Mouse (Mus musculus): ENCODE data around the gene Hhat.

DNA sequence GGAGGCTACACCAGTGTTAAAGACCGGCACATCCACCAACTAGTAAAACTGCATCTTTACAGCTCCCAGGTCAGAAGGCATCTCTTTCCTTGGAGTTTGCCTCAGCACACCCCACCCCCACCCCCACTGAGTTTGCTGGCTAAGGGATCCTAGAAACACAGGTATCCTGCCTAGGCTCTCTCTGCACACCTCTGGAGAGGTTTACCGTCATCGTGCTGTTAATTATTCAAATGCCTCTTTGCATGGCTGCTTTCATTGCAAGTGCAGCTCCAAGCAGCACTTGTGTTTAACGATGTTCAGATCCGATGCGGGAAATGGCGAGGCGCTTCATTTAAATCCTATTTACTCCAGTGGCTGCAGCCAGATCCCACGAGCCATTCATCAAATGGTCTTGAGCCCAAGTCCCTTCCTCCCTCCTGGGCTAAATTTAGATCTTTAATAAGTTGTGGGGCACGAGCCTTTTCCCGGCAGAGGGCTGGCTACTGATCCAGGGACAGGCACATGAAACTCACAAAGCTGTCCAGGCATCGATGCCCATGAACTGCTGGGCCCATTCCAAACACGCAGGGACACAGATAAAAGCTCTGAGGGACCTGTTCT lies 250.1 kb downstream of the Hhat start:
- TF ChIP-seq CTCF (IDR thresholded peaks at IDR 0.05; ENCODE audit: low read depth, low read length): no peak
- no peak for TF ChIP-seq POLR2A (IDR thresholded peaks at IDR 0.05; ENCODE audit: borderline replicate concordance, low read depth, low read length)

Measured in bone marrow macrophage, adult 2 months (primary cell).